Mouse (Mus musculus) kidney, postnatal 10 days (tissue): ENCODE measurements around the gene Isg20.

Experiments used
- DNase-seq: peaks from one replicate; pipeline ENCODE4 v3.0.0; 2021; ENCODE audit warnings: mixed read lengths

Isg20 gene

DNA sequence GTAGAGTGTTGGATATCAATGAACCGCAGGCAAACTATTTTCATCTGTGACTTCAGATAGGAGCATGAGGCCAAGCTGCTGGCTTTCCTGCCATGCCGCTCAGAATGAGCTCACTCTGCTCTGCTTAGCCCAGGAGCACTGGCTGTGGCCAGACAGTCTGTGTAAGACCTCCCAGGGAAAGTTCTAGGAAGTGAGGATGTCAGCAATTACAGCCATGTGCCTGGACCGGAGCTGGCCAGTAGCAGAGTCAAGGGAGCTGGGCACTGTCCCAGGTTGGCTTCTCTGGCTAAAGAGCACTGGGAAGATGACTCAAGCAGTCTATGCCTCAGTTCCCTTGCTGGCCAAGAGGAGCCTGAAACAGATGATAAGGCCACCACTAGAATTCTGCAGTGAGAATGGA lies 50.7 kb downstream of the Isg20 start:
- no peak for DNase-seq
